Mouse (Mus musculus) neutrophil, adult 5-6 weeks (primary cell): ENCODE measurements around the gene Cutc. TPM values are rescaled to one million over a fixed set of nuclear protein-coding genes. Genes with fewer than 3 reads are reported as not detected.

ENCODE experiments used
- ATAC-seq: fragments of 151-379, 151-347 bp; 2 replicates; pipeline ENCODE4 v1.8.0; 2017; ENCODE audit warnings: mild to moderate bottlenecking, moderate TSS enrichment; ENCODE audit not compliant: insufficient number of reproducible peaks, poor library complexity, low FRiP score, severe bottlenecking; ENCODE audit errors: extremely low read depth
- total RNA-seq: library from RNA; stranded (forward); fragments of 200-1000 nt; gene quantifications from 2 replicates; pipeline ENCODE4 v1.2.3, GENCODE M21; 2017

Gene Cutc
- total RNA-seq, 1 experiment from 2014 or later, result 17.1 TPM

DNA sequence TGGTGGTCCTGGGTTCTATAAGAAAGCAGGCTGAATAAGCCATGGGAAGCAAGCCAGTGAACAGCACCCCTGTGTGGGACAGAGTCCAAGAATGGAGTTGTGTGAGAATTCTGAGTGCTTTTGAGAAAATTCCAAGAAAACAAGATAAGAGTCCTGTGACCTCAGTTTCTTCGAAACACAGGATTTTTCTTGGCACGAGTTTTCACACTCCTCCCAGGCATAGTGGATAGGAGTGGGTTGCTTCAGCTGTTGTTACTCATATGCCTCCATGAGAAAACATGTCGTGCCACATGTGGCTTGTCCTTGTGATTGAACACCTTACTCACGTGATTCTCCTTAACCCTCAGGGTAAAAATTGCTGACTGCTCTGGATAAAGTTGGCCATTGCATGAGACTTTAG lies 4.9 kb upstream of the Cutc start:
- ATAC-seq, result no peak

DNA sequence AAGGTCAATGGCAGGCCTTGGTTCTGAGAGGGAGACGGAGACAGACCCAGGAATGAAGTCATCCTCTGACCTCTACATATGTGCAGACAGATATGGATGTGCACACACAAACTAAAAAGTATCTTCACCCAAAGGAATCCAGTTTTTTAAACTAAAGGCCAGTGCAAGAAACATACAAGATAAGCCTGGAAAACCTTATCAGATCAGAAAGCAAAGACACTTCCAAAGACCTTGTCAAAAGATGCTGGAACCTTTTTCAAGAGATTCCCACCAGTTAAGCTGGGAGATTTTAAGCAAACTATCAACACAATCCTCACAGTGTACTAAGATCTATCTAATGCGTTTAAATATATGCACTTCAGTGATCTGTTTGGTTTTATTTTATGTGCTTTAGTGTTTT lies 2.8 kb upstream of the Cutc start:
- no peak for ATAC-seq

DNA sequence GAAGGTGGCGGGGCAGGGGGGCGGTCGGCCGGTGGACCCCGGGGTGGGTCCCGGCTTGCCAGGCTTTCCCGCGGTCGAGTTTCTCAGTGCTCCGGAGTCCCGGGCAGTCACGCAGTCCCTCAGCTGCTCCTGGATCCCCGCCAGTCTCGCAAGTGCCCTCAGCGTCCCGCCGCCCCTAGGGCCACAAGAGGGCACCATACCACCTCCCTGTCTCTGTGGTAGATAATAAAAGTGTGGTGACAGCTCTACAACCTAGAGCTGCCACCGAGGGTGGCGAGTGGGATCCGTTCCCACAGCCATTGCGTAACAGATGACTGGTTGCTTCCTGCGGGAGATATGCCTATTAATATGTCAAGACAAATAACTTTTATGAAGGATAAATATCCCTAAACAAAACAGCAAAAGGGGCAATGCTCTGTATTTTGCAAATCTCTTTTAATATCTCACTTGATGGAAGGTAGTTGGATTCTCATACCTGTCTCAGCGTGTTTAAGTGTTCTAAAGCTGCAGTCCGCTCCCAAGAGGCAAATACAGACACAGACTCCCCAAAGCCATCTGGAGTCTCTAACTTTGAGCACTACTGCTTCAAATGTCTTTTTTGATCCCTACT lies 535 bp downstream of the Cutc start:
- peak; percentile 86 for ATAC-seq

DNA sequence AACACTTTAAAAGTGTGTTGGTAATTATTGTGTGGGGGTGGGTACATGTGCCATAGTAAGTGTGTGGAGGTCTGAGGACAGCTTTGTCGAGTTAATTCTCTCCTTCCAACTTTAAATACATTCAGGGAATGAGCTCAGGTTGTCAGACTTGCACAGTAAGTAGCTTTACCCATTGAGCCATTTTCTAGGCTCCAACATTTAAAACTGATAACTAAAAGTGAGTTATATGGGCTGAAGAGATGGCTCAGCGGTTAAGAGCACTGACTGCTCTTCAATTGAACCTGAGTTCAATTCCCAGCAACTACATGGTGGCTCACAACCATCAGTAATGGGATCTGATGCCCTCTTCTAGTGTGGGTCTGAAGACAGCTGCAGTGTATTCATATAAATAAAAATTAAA lies 1.4 kb downstream of the Cutc start:
- ATAC-seq, result no peak

DNA sequence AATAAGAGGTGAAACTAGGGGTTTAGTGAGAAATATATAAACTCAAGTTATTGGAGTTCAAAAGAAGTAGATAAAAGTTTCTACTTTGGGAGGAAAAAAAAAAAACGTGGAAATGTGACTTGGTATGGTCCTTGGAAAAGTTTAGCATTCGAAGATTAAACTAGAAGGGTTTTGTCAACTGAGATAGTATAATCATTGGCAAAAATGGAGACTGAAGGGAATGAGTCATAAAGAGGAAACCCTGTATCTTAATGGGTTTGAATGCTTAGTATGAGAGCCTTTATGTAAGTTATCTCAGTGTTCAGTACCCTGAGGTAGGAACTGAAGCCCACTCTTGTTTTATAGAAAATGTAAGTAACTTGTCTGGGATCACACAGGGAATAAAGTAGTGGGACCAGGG lies 2.1 kb downstream of the Cutc start:
- ATAC-seq, result no peak

DNA sequence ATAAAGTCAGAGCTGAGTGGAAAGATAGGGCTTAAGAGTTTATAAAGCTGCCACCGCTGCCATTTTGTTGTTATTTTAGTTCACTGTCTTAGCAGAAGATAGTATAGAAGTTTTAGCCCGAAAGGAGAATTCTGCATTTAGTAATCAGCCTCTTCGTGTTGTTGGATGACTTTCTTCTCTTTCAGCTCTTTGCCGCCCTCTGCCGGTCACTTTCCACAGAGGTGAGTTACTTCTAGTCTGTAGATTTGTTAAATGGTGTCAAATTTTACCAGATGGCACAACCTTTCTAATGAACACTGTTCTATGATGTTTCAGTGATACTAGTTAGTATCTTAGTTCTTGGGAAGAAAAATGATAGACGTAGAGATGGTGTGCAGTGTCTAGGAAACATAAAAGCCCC lies 7.7 kb downstream of the Cutc start:
- peak; percentile 77 for ATAC-seq

DNA sequence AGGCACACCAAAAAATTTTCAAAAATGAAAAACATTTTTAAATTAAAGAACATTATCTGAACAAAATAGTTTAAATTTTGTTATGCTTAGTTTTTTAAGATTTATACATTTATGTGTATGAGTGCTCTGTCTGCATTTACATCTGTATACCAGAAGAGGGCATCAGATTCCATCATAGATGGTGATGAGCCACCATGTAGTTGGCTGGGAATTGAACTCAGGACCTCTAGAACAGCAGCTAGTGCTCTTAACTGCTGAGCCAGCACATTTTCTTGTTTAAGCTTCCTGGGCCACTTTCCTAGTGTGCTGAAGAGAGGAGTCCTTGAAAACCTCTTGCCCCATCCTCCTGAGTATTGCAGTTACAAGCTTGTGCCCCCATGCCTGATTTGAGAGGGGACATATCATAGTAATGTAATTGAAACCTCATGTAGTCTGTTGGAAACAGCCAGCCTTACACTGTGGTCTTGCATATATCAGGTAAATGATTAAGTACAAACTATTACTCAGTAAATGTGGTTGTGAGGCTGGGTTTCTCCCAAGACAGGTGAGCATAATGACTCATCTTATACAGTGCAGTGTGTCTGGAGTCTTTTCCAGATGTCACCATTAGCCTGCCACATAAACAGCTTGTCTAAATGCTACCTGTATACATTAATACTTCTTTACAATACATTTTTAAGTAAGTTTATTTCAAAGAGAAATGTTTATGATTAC lies 8.9 kb downstream of the Cutc start:
- no peak for ATAC-seq

DNA sequence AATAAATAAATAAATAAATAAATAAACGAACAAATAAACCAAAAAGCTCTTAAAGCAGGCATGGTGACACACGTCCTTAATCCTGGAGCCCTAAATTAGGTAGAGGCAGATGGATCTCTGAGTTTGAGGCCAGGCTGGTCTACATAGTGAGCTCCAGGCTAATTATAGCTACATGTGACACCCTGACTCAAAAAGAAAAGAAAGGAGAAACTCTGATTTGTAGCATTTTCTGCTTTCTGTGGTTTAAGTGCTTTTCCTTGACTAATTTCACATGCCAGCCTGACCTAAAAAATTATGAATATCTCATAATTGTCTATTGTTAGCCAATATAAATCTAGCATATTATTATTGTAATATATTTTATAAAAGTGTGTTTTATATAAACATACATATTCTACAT lies 9.6 kb downstream of the Cutc start:
- ATAC-seq, result no peak

DNA sequence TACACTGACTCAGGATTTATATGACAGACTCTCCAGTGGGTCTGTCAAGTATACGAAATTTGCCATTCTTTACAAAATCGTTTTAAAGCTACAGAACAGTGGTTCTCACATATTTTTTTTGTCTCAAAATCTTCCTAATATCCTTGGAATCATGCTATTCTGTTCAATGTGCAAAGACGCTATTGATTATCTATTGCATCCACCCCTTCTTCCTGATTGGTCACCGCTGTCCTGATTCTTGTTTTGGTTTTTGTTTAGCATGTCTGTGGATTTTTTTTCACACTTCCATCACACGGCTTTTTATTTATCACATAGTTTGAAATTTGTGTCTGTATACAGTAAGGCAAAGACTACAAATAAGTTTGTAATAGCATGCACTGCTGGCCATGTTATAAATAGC lies 13.7 kb downstream of the Cutc start:
- ATAC-seq, result no peak

DNA sequence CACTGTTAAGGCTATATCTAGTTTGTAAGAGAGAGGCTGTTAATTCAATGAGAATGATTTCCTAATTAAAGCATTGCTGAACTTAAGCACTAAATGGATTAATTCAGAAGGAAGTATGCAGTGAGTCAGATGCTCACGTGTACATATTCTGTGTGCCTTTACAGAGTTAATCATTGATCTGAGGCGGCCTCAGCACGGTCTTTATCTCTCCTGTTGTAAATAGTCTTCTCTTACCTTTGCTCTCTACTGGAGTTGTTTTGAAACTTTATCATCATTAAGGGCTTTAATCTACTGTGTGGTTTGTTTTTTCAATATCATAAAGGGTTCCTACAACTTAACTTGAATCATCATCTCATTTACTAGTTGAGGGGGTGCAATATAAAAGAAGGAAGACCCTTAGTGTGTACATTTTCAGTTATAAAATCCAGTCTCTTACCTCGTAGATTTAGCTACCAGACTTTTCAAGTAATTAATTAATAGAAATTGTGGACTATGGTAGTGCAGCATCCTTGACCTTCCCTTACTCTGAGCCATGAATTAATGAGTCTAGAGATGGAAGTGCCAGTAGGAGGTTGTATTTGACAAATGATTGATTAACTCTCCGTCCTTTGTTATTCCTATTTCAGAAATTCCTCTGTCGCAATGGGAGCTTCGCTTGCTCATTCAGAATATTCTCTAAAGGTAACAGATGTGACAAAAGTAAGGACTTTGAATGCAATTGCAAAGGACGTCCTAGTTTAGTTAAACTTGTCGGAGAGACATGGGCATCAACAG lies 14.9 kb downstream of the Cutc start:
- no peak for ATAC-seq

DNA sequence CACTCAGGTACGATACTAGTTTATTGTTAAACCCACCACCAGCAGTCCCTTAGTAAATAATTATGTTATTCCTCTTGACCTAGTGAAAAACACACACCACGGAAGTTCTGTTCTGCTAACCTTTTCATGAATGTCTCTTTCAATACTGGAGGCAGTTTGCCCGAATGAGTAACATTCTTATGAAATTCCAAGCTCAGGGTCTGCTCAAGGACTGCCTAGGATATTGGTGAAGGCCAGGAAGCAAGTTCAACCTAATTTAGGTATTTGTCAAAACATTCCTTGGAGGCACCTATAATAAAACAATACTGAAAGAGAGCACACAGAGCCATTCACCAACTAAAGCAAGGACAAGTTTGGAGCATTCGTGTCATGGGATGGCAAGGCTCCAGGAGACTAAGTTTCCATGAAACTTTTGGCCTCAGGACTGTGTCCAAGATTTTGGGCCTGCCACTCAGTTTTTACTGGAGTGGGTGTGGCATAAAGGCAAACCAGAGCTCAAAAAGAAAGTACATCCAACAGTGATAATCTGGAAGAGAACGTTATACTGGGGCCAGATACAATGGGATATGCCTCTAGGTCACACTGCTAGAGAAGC lies 16.7 kb downstream of the Cutc start:
- ATAC-seq, result no peak

DNA sequence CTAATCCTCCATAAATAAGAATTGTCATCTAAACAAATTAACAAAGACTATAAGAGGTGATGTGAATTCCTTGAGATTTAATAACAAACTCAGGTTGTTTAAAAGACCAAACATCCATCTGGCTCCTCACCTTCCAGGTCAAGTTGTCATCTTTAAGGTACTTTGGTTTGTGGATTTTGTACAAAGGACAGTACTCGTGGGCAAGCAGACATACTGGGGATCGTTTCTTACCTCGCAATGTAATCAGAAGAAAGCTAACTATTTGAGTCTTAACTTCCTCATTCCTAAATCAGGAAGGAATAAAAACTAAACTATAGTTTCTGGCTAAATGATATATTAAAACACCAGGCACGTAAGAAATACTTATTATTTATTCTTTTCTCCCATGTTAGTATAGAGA lies 17.8 kb downstream of the Cutc start:
- no peak for ATAC-seq

DNA sequence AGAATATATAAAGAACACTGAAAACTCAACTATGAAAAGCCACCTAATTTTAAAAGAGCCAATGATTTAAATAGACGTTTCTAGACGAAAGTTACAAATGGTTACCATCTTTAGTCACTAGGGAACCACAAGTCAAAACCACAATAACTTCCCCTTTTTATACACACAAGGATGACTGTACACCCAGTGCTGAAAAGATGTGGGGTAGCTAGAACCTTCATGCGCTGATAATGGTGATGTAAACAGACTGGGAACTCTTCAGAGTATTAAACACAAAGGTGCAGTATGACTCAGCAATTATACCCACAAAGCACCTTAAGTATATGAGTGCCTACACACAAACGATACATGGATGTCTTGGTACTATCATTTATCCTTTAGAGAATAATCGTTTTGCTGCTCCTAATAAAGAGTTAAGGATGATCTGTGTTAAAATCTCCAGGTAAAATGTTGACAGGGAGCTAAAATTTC lies 18.7 kb downstream of the Cutc start:
- ATAC-seq, result peak; percentile 98

DNA sequence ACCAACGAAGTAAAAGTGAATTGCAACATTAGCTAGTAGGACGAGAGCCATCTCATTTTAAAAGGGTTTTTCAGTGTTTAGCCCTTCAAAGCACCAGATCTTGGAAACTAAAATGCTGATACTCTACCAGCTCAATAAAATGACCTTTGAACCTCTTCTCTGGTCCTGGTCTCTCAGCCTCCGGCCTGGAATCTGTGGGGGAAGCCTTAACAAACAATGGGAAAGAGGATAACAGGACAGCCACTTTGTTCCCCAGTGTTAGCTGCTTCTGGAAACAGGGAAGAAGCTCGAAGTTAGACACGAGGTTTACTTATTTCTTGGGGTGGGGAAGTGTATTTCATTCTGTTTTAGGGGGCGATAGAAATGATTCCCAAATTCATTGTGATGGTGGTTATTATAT lies 19.5 kb downstream of the Cutc start:
- ATAC-seq, result no peak

DNA sequence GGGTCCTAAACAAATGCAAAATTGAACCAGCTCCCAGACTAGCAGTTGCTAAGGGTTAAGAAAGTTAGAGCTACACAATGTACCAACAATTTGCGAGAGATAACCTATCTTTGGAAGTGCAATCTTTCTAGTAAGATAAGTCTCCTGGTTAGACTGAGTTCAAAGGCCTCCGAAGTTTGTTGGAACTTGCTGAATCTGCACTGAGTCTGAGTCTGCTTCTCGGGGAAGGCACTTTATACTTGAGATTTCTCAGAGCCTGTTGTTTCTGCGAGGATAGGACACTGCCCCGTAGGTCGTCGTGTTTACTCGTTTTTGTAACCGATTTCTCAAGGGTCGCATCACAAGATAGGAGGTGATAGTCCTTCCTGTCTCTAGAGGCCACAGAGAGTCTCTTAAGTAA lies 22.6 kb downstream of the Cutc start:
- no peak for ATAC-seq

DNA sequence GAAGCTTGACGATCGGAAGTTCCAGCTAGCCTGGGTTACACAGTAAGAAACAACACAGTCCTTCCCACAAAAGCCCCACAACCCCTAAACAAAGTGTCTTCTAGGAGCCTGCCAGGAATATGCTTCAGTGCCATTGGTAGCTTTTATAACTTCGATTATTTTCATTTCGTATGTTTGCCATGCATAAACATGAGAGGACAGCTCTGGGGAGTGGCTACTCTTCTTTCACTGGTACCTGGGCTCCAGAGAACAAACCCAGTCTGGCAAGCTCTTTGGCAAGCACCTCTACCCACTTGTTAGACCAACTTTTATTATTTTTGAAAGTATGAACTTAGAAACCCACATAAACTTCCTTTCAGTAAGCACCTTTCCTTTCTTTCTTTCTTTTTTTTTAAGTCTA lies 23.8 kb downstream of the Cutc start:
- ATAC-seq, result no peak

DNA sequence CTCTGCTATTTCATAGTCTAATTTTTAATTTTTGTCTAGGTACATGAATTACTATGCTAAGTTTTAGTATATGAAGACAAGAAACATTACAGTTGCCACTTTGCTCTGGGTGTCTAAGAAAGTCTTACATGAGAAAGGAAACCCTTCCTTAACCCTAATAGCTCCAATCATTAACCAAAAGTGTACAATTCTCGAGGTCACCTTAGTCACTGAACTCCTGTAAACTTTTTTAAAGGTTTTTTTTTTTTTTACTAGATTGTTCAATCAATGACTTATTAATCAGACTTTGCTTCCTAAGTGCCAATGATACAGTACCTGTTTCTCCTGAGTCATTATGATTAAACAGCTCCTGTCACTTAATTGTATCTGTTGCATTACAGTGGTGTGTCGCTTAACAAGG lies 24.5 kb downstream of the Cutc start:
- no peak for ATAC-seq

DNA sequence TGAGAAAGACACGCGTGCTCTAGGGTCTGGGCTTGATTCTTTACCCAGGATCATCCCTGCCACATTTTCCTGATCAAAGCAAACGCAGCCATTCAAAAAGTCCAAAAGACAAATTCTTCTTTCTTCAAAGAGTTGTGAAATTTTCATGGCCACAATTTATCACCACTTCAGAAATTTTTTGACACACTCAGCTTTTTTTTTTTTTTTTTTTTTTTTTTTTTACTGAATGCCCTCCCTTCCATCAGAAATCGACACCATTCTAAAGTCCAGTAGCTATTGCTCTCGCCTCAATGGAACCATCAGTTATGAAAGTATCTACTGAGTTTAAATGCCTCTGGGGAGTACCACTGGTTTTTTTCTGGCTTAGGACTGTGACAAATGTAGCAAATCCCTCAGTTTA lies 27.6 kb downstream of the Cutc start:
- ATAC-seq, result no peak

DNA sequence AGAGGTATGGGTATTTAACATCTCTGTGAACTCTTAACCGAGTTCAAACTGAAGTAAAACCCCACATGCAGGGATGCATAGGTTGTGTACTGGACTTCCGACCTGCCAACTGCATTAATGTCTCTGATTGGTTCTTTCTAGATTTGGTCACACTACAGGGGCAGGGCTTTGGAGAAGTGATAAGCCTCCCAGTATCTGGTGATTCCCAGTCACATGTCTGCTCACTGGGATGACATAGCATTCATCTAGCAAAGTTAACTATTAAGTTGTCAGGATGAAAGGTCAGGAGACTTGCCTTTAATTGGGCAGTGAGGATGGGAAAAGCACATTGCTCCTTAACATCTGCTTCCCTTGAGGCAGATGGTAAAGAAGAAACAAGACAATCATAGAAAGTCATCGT lies 29.2 kb downstream of the Cutc start, which contains the start of gene Abcc2:
TSS of gene Abcc2 (plus strand) at position 213 of the 400 bp plus-strand sequence.
- ATAC-seq, result no peak

DNA sequence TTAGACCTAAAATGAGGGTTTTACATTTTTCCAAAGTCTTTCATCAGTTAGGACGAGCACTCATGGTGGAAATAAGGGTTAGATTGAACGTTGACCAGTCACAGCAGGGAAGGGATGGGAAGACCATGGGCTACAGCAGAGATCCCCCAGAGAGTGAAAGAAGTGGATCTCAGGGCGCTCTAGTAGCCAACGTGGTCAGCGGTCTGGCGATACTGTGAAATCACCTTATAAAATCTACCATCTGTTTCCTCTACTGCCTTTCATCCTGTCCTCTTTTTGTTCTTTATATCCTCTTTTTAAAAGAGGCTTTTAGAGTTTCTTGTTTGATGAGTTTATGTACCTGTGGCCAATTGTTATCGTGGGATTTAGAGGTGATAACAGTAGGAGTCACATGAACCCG lies 32.0 kb downstream of the Cutc start:
- no peak for ATAC-seq
